Mouse (Mus musculus): ENCODE measurements around the gene Ppp1r10. TPM values are rescaled to one million over a fixed set of nuclear protein-coding genes. Genes with fewer than 3 reads are reported as not detected.
A peak's percentile ranks its signal among the peaks of the same experiment; 100 is the strongest.

Ppp1r10 gene
- total and polyA plus RNA-seq, 3 experiments = 14.5 to 70.3 (median 31.6) TPM

GRCm38 (mm10) chr17:35980363-35980754 lies 64.1 kb downstream of the Ppp1r10 start:
- Histone ChIP-seq H3K4me1 (ENCODE audit: control insufficient read depth in 1 of 2, insufficient read depth in 2 of 2) (peaks cover 3 to 20% of the 10 kb centered on the region in 2 experiments; a peak in 3 of 4 replicates), H3K9me3 (replicated peaks; ENCODE audit: low read length) (no peaks in the 10 kb centered on the region), H3K79me2 (replicated peaks; ENCODE audit: control insufficient read depth, extremely low read depth, insufficient read depth, poor library complexity, severe bottlenecking) (peaks cover 25% of the 10 kb centered on the region), H3K9ac (ENCODE audit: insufficient read depth, low read depth) (peak overlapping the region; percentile 69), H3K4me2 (ENCODE audit: insufficient read depth, low read depth, poor library complexity, severe bottlenecking) (peak overlapping the region; percentile 65), H3K4me3 (replicated peaks in 1 of 3; ENCODE audit: low read depth in 2 of 3, low read length in 2 of 3, poor library complexity in 1 of 3) (peak overlapping the region; percentile 77 to 96 (median 93)), H3K27me3 (replicated peaks) (no peaks in the 10 kb centered on the region), H3K27ac (ENCODE audit: insufficient read depth, low read depth) (peak overlapping the region; percentile 71), H3K36me3 (replicated peaks in 1 of 2; ENCODE audit: control insufficient read depth in 1 of 2, insufficient read depth in 1 of 2, low read length in 1 of 2) (peaks cover 26 to 52% of the 10 kb centered on the region in 2 experiments)
- dilution Hi-C loops (cut with MboI; ENCODE audit: extremely low pct_ligation_motif_present, extremely low pct_unique_long_range_greater_than_20kb, low sequenced_read_pairs) = no loop called here
- TF ChIP-seq EP300 (IDR thresholded peaks at IDR 0.05; ENCODE audit: low read length) = no peak
- TF ChIP-seq POLR2A (IDR thresholded peaks at IDR 0.05; ENCODE audit: low read depth, low read length) = no peak
- TF ChIP-seq IRF4 (IDR thresholded peaks at IDR 0.05; ENCODE audit: low read depth, low read length) = no peak
- TF ChIP-seq UBTF (IDR thresholded peaks at IDR 0.05; ENCODE audit: low read depth, low read length) = 0 out of 2 replicates have a peak, but pooled peaks have one; percentile 17
- 0 out of 2 replicates have a peak, but pooled peaks have one; percentile 7 for TF ChIP-seq NELFE (IDR thresholded peaks at IDR 0.05; ENCODE audit: low read depth, low read length)
- DNase-seq (ENCODE audit: extremely low read depth) = no peak
- in situ Hi-C loops (cut with MboI; ENCODE audit: low pct_ligation_motif_present, low pct_unique_long_range_greater_than_20kb, low sequenced_read_pairs) = no loop called here

- Histone ChIP-seq H3K9ac (ENCODE audit: insufficient read depth, low read depth) (no peak overlapping the region), H3K4me1 (ENCODE audit: control insufficient read depth in 1 of 2, insufficient read depth in 2 of 2) (peaks cover 3 to 20% of the 10 kb centered on the region in 2 experiments; a peak in 3 of 4 replicates), H3K9me3 (replicated peaks; ENCODE audit: low read length) (no peaks in the 10 kb centered on the region), H3K27me3 (replicated peaks) (no peaks in the 10 kb centered on the region), H3K27ac (ENCODE audit: insufficient read depth, low read depth) (no peak overlapping the region), H3K79me2 (replicated peaks; ENCODE audit: control insufficient read depth, extremely low read depth, insufficient read depth, poor library complexity, severe bottlenecking) (peaks cover 25% of the 10 kb centered on the region), H3K36me3 (replicated peaks in 1 of 2; ENCODE audit: control insufficient read depth in 1 of 2, insufficient read depth in 1 of 2, low read length in 1 of 2) (peaks cover 33 to 56% of the 10 kb centered on the region in 2 experiments), H3K4me2 (ENCODE audit: insufficient read depth, low read depth, poor library complexity, severe bottlenecking) (no peak overlapping the region), H3K4me3 (replicated peaks in 1 of 3; ENCODE audit: low read depth in 2 of 3, low read length in 2 of 3, poor library complexity in 1 of 3) (no peak overlapping the region)
- no peak for TF ChIP-seq USF2 (conservative IDR thresholded peaks at IDR 0.05; ENCODE audit: low read depth, low read length)
- TF ChIP-seq TCF12 (IDR thresholded peaks at IDR 0.05; ENCODE audit: low read depth, low read length) = no peak
- TF ChIP-seq POLR2A (IDR thresholded peaks at IDR 0.05; ENCODE audit: low read depth, low read length) = no peak
- TF ChIP-seq NRF1 (IDR thresholded peaks at IDR 0.05; ENCODE audit: low read depth, low read length) = no peak
- TF ChIP-seq ZNF384 (IDR thresholded peaks at IDR 0.05; ENCODE audit: low read depth, low read length) = no peak
- no peak for TF ChIP-seq RCOR1 (conservative IDR thresholded peaks at IDR 0.05; ENCODE audit: low read depth, low read length)
- no peak for TF ChIP-seq IRF4 (IDR thresholded peaks at IDR 0.05; ENCODE audit: low read depth, low read length)
- no peak for DNase-seq (ENCODE audit: extremely low read depth)
- dilution Hi-C loops (cut with MboI; ENCODE audit: extremely low pct_ligation_motif_present, extremely low pct_unique_long_range_greater_than_20kb, low sequenced_read_pairs) = no loop called here
- in situ Hi-C loops (cut with MboI; ENCODE audit: low pct_ligation_motif_present, low pct_unique_long_range_greater_than_20kb, low sequenced_read_pairs) = no loop called here
Observed at GRCm38 (mm10) chr17:35981776-35982175, 65.5 kb downstream of the Ppp1r10 start.

Other genes with a start within 250 kb of the Ppp1r10 start
Only the 20 nearest of the 23 such genes appear.
- 3.5 and 3.6 TPM in 2 replicates for gene Ddr1, start 211.8 kb upstream of the Ppp1r10 start, total RNA-seq (2012; rRNA removed)
- 0.83 and 1.3 TPM in 2 replicates for gene Ddr1, start 211.8 kb upstream of the Ppp1r10 start, total RNA-seq (2014; rRNA removed)
- gene Ddr1, start 211.8 kb upstream of the Ppp1r10 start, polyA plus RNA-seq (2012; ENCODE audit: insufficient read length, low read depth) = 3.0 and 3.1 TPM in 2 replicates
- gene Ier3, start 94.8 kb upstream of the Ppp1r10 start, total RNA-seq (2012; rRNA removed) = 16.5 and 27.2 TPM in 2 replicates
- 13.9 and 15.0 TPM in 2 replicates for gene Ier3, start 94.8 kb upstream of the Ppp1r10 start, total RNA-seq (2014; rRNA removed)
- 12.4 and 12.6 TPM in 2 replicates for gene Ier3, start 94.8 kb upstream of the Ppp1r10 start, polyA plus RNA-seq (2012; ENCODE audit: insufficient read length, low read depth)
- 14.2 and 21.6 TPM in 2 replicates for gene Flot1, start 93.2 kb upstream of the Ppp1r10 start, total RNA-seq (2012; rRNA removed)
- gene Flot1, start 93.2 kb upstream of the Ppp1r10 start, total RNA-seq (2014; rRNA removed) = 12.8 and 16.3 TPM in 2 replicates
- gene Flot1, start 93.2 kb upstream of the Ppp1r10 start, polyA plus RNA-seq (2012; ENCODE audit: insufficient read length, low read depth) = 17.6 and 18.9 TPM in 2 replicates
- 1,014 and 1,058 TPM in 2 replicates for gene Tubb5, start 78.1 kb upstream of the Ppp1r10 start, total RNA-seq (2012; rRNA removed)
- 1,031 and 1,121 TPM in 2 replicates for gene Tubb5, start 78.1 kb upstream of the Ppp1r10 start, total RNA-seq (2014; rRNA removed)
- 962 and 1,053 TPM in 2 replicates for gene Tubb5, start 78.1 kb upstream of the Ppp1r10 start, polyA plus RNA-seq (2012; ENCODE audit: insufficient read length, low read depth)
- gene Mdc1, start 74.9 kb upstream of the Ppp1r10 start, total RNA-seq (2012; rRNA removed) = 8.2 and 8.5 TPM in 2 replicates
- gene Mdc1, start 74.9 kb upstream of the Ppp1r10 start, total RNA-seq (2014; rRNA removed) = 2.4 and 3.3 TPM in 2 replicates
- 14.4 and 15.7 TPM in 2 replicates for gene Mdc1, start 74.9 kb upstream of the Ppp1r10 start, polyA plus RNA-seq (2012; ENCODE audit: insufficient read length, low read depth)
- gene Nrm, start 55.1 kb upstream of the Ppp1r10 start, total RNA-seq (2012; rRNA removed) = 12.5 and 16.7 TPM in 2 replicates
- gene Nrm, start 55.1 kb upstream of the Ppp1r10 start, total RNA-seq (2014; rRNA removed) = 10.0 and 12.1 TPM in 2 replicates
- 14.0 and 15.4 TPM in 2 replicates for gene Nrm, start 55.1 kb upstream of the Ppp1r10 start, polyA plus RNA-seq (2012; ENCODE audit: insufficient read length, low read depth)
- gene Ppp1r18, start 50.8 kb upstream of the Ppp1r10 start, total RNA-seq (2012; rRNA removed) = 20.5 and 21.4 TPM in 2 replicates
- 7.5 and 8.5 TPM in 2 replicates for gene Ppp1r18, start 50.8 kb upstream of the Ppp1r10 start, total RNA-seq (2014; rRNA removed)
- 48.9 and 50.1 TPM in 2 replicates for gene Ppp1r18, start 50.8 kb upstream of the Ppp1r10 start, polyA plus RNA-seq (2012; ENCODE audit: insufficient read length, low read depth)
- 75.3 and 81.0 TPM in 2 replicates for gene Dhx16, start 36.6 kb upstream of the Ppp1r10 start, total RNA-seq (2012; rRNA removed)
- 74.8 and 75.0 TPM in 2 replicates for gene Dhx16, start 36.6 kb upstream of the Ppp1r10 start, total RNA-seq (2014; rRNA removed)
- gene Dhx16, start 36.6 kb upstream of the Ppp1r10 start, polyA plus RNA-seq (2012; ENCODE audit: insufficient read length, low read depth) = 84.4 and 107 TPM in 2 replicates
- 7.1 and 8.7 TPM in 2 replicates for gene 2310061I04Rik, start 19.0 kb upstream of the Ppp1r10 start, total RNA-seq (2012; rRNA removed)
- 4.2 and 5.7 TPM in 2 replicates for gene 2310061I04Rik, start 19.0 kb upstream of the Ppp1r10 start, total RNA-seq (2014; rRNA removed)
- gene 2310061I04Rik, start 19.0 kb upstream of the Ppp1r10 start, polyA plus RNA-seq (2012; ENCODE audit: insufficient read length, low read depth) = 39.5 and 46.4 TPM in 2 replicates
- 12.5 and 14.5 TPM in 2 replicates for gene Atat1, start 6.4 kb upstream of the Ppp1r10 start, total RNA-seq (2012; rRNA removed)
- 5.2 and 5.7 TPM in 2 replicates for gene Atat1, start 6.4 kb upstream of the Ppp1r10 start, total RNA-seq (2014; rRNA removed)
- gene Atat1, start 6.4 kb upstream of the Ppp1r10 start, polyA plus RNA-seq (2012; ENCODE audit: insufficient read length, low read depth) = 9.9 and 10.4 TPM in 2 replicates
- 108 and 135 TPM in 2 replicates for gene Mrps18b, start within 50 bp of the Ppp1r10 start, total RNA-seq (2012; rRNA removed)
- 135 and 148 TPM in 2 replicates for gene Mrps18b, start within 50 bp of the Ppp1r10 start, total RNA-seq (2014; rRNA removed)
- 172 and 180 TPM in 2 replicates for gene Mrps18b, start within 50 bp of the Ppp1r10 start, polyA plus RNA-seq (2012; ENCODE audit: insufficient read length, low read depth)
- 110 and 136 TPM in 2 replicates for gene Abcf1, start 53.3 kb downstream of the Ppp1r10 start, total RNA-seq (2012; rRNA removed)
- 52.8 and 52.9 TPM in 2 replicates for gene Abcf1, start 53.3 kb downstream of the Ppp1r10 start, total RNA-seq (2014; rRNA removed)
- 290 and 352 TPM in 2 replicates for gene Abcf1, start 53.3 kb downstream of the Ppp1r10 start, polyA plus RNA-seq (2012; ENCODE audit: insufficient read length, low read depth)
- gene Gnl1, start 63.4 kb downstream of the Ppp1r10 start, total RNA-seq (2012; rRNA removed) = 24.3 and 29.0 TPM in 2 replicates
- 15.9 and 18.7 TPM in 2 replicates for gene Gnl1, start 63.4 kb downstream of the Ppp1r10 start, total RNA-seq (2014; rRNA removed)
- gene Gnl1, start 63.4 kb downstream of the Ppp1r10 start, polyA plus RNA-seq (2012; ENCODE audit: insufficient read length, low read depth) = 33.4 and 41.1 TPM in 2 replicates
- 5.5 and 8.3 TPM in 2 replicates for gene Prr3, start 63.8 kb downstream of the Ppp1r10 start, total RNA-seq (2012; rRNA removed)
- 2.3 and 4.0 TPM in 2 replicates for gene Prr3, start 63.8 kb downstream of the Ppp1r10 start, total RNA-seq (2014; rRNA removed)
- 30.6 and 32.0 TPM in 2 replicates for gene Prr3, start 63.8 kb downstream of the Ppp1r10 start, polyA plus RNA-seq (2012; ENCODE audit: insufficient read length, low read depth)
- 9.8 and 16.1 TPM in 2 replicates for gene H2-T24, start 104.1 kb downstream of the Ppp1r10 start, total RNA-seq (2012; rRNA removed)
- gene H2-T24, start 104.1 kb downstream of the Ppp1r10 start, total RNA-seq (2014; rRNA removed) = 6.6 and 7.6 TPM in 2 replicates
- gene H2-T24, start 104.1 kb downstream of the Ppp1r10 start, polyA plus RNA-seq (2012; ENCODE audit: insufficient read length, low read depth) = 8.9 and 9.3 TPM in 2 replicates
- gene H2-T23, start 116.4 kb downstream of the Ppp1r10 start, total RNA-seq (2012; rRNA removed) = 21.8 and 23.0 TPM in 2 replicates
- gene H2-T23, start 116.4 kb downstream of the Ppp1r10 start, total RNA-seq (2014; rRNA removed) = 35.6 and 38.8 TPM in 2 replicates
- 42.1 and 75.0 TPM in 2 replicates for gene H2-T23, start 116.4 kb downstream of the Ppp1r10 start, polyA plus RNA-seq (2012; ENCODE audit: insufficient read length, low read depth)
- 9.6 and 10.6 TPM in 2 replicates for gene H2-T22, start 126.3 kb downstream of the Ppp1r10 start, total RNA-seq (2012; rRNA removed)
- 14.9 and 16.4 TPM in 2 replicates for gene H2-T22, start 126.3 kb downstream of the Ppp1r10 start, total RNA-seq (2014; rRNA removed)
- gene H2-T22, start 126.3 kb downstream of the Ppp1r10 start, polyA plus RNA-seq (2012; ENCODE audit: insufficient read length, low read depth) = 19.8 and 26.1 TPM in 2 replicates
- 0.80 and 1.1 TPM in 2 replicates for gene Gm6034, start 126.5 kb downstream of the Ppp1r10 start, total RNA-seq (2012; rRNA removed)
- gene Gm6034, start 126.5 kb downstream of the Ppp1r10 start, total RNA-seq (2014; rRNA removed) = 0.42 TPM in 1 of 2 replicates, not detected in the other
- gene Gm6034, start 126.5 kb downstream of the Ppp1r10 start, polyA plus RNA-seq (2012; ENCODE audit: insufficient read length, low read depth) = 1.7 and 2.1 TPM in 2 replicates
- gene Gm11127, start 141.9 kb downstream of the Ppp1r10 start, total RNA-seq (2012; rRNA removed) = 23.8 and 25.1 TPM in 2 replicates
- gene Gm11127, start 141.9 kb downstream of the Ppp1r10 start, total RNA-seq (2014; rRNA removed) = 1.2 and 2.0 TPM in 2 replicates
- gene Gm11127, start 141.9 kb downstream of the Ppp1r10 start, polyA plus RNA-seq (2012; ENCODE audit: insufficient read length, low read depth) = 0.27 and 0.37 TPM in 2 replicates
- gene Gm19684, start 205.2 kb downstream of the Ppp1r10 start, total RNA-seq (2012; rRNA removed) = 0.34 and 0.55 TPM in 2 replicates
- 0.35 TPM in 1 of 2 replicates, not detected in the other for gene Gm19684, start 205.2 kb downstream of the Ppp1r10 start, total RNA-seq (2014; rRNA removed)
- 0.87 and 0.93 TPM in 2 replicates for gene Gm19684, start 205.2 kb downstream of the Ppp1r10 start, polyA plus RNA-seq (2012; ENCODE audit: insufficient read length, low read depth)

All from CH12.LX (cell line).